Mouse (Mus musculus) CH12.LX (cell line): Measurements from ENCODE around the gene AL732309.1.

Source experiments
- CHD1 ChIP-seq: IDR thresholded peaks from 2 replicates; pipeline ENCODE4 v1.6.1; 2012; ENCODE audit warnings: low read depth, low read length, improper control_type of control experiment, inconsistent platforms
- CTCF ChIP-seq, 2 experiments: IDR thresholded peaks in 1 of 2; conservative IDR thresholded peaks in 1 of 2; 2 replicates each; pipeline ENCODE4 v1.5.1; 2011 to 2012; ENCODE audit warnings: low read depth in 2 of 2, low read length in 2 of 2, improper control_type of control experiment in 1 of 2, inconsistent platforms in 1 of 2, mild to moderate bottlenecking in 1 of 2, moderate library complexity in 1 of 2
- EP300 ChIP-seq: IDR thresholded peaks from 2 replicates; pipeline ENCODE4 v1.6.1; 2011; ENCODE audit warnings: low read length, improper control_type of control experiment
- JUND ChIP-seq: conservative IDR thresholded peaks from 2 replicates; pipeline ENCODE4 v1.6.1; 2011; ENCODE audit warnings: low read depth, low read length, improper control_type of control experiment
- MAX ChIP-seq: IDR thresholded peaks from 2 replicates; pipeline ENCODE4 v1.6.1; 2011; ENCODE audit warnings: low read length, improper control_type of control experiment
- MXI1 ChIP-seq: IDR thresholded peaks from 2 replicates; pipeline ENCODE4 v1.6.1; 2011; ENCODE audit warnings: mild to moderate bottlenecking, low read depth, low read length, improper control_type of control experiment
- POLR2A ChIP-seq: IDR thresholded peaks from 2 replicates; pipeline ENCODE4 v1.6.1; 2011; ENCODE audit warnings: low read depth, mild to moderate bottlenecking, improper control_type of control experiment, low read length
- TCF12 ChIP-seq: IDR thresholded peaks from 2 replicates; pipeline ENCODE4 v1.6.1; 2014; ENCODE audit warnings: low read depth, mild to moderate bottlenecking, inconsistent platforms, low read length, improper control_type of control experiment
- ZC3H11A ChIP-seq: IDR thresholded peaks from 2 replicates; pipeline ENCODE4 v1.6.1; 2012; ENCODE audit warnings: low read depth, mild to moderate bottlenecking, inconsistent platforms, low read length, improper control_type of control experiment

DNA sequence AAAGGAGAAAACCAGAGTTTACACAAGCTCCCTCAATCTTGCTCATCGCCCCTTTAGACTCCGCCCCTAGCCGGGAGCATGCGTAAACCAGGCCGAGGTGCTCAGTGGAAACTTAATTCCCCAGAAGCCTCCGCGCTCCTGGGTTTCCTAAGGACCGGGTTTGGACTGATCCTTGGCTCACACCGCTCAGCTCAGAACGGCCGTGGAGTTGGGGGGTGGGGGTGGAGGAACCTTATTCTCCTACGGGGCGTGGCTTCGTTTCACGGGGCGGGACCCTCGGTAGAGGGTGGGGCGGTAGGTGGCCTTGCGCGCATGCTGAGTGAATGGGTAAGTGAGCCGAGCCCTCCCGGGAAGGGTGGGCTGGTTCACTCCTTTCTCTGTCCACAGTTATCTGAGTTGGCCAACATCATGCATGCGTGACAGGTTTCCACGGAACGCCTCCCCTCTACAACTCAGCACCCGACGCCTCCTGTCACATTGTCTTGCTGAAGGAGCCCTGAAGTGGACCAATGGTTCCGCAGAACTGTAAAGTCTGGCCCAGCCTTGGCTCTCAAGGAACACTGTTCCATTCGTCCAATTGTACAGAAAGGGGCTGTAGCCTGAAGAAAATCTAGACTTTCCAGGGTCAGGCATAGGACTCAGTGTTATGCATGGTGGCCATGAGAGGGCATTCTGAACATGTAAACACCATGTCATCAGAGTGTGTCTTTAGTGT is 5.8 kb downstream of the AL732309.1 start:
- TF ChIP-seq CTCF (conservative IDR thresholded peaks at IDR 0.05 in 1 of 2, IDR thresholded peaks at IDR 0.05 in 1 of 2; ENCODE audit: low read depth in 2 of 2, low read length in 2 of 2) (no peak), POLR2A (peak; percentile 73), JUND (no peak), TCF12 (0 out of 2 replicates have a peak, but pooled peaks have one; percentile 41), MXI1 (no peak; the same call in 1 of the 2 replicates), EP300 (no peak), MAX (no peak; the same call in 1 of the 2 replicates), CHD1 (no peak), ZC3H11A (no peak)
